Mouse (Mus musculus): ENCODE data around the gene Car4. TPM values are rescaled to one million over a fixed set of nuclear protein-coding genes. Genes with fewer than 3 reads are reported as not detected.

Car4 gene
- polyA plus RNA-seq, 1 experiment: not detected

DNA sequence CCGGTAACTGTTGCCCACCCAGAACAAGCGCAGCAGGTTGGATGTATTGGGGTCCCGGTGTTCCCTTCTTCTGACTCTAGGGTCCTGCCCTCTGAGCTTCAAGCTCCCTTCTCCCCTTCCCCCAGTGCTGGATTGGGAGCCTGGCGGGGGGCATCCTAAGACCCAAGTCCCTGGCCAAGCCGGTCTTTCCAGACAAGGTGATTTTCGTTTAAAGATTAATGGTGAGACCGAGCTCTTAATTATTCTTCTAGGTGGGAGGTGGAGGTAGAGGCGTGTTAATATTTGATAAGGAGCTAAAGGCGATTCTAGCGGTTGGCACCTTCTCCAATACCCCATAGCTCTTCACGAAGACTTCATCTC is 665 bp downstream of the Car4 start:
- Histone ChIP-seq H3K36me3 (ENCODE audit: control insufficient read depth, insufficient read depth) (no peaks in the 10 kb centered on the region), H3K79me3 (ENCODE audit: low read depth) (no peaks in the 10 kb centered on the region), H3K4me3 (ENCODE audit: insufficient read depth, poor library complexity, severe bottlenecking) (no peak overlapping the region), H3K79me2 (ENCODE audit: control insufficient read depth, insufficient read depth) (no peaks in the 10 kb centered on the region), H3ac (ENCODE audit: control insufficient read depth, insufficient read length, low read depth) (no peak overlapping the region), H3K27me3 (ENCODE audit: control insufficient read depth, insufficient read depth, insufficient read length) (peaks cover 75% of the 10 kb centered on the region)
- TF ChIP-seq MYOG (IDR thresholded peaks at IDR 0.05; ENCODE audit: control insufficient read depth, extremely low read depth, insufficient read length) (no peak), MAX (IDR thresholded peaks at IDR 0.05) (no peak), CTCF (IDR thresholded peaks at IDR 0.05; ENCODE audit: control insufficient read depth, insufficient read depth, insufficient read length) (no peak), MYOD1 (IDR thresholded peaks at IDR 0.05; ENCODE audit: control insufficient read depth, insufficient read length, low read depth) (no peak), FOSL1 (IDR thresholded peaks at IDR 0.05; ENCODE audit: insufficient read depth, low read length, poor library complexity, severe bottlenecking) (no peak), CEBPB (IDR thresholded peaks at IDR 0.05; ENCODE audit: low read depth) (no peak), USF1 (IDR thresholded peaks at IDR 0.05; ENCODE audit: low read depth) (no peak)

DNA sequence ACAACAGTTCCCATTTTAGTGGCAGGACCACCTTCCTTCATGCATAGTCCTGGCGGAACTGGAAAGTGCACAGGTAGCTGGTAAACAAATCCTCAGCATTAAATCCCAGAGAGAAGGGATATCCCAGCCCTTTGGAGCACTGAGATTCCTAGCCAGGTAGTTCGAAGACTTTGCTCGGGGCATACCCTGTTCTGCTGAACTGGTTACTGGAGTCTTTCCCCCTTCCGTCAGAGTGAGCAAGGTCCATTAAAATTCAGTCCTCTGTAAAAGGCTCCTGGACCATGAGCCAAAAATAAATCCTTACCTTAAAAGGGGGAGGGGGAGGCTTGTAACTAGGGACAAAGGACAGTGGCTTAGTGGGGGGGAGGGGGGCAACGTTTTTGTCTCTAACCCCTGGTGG is 1.6 kb downstream of the Car4 start:
- TF ChIP-seq FOSL1 (IDR thresholded peaks at IDR 0.05; ENCODE audit: insufficient read depth, low read length, poor library complexity, severe bottlenecking) (no peak), MYOG (IDR thresholded peaks at IDR 0.05; ENCODE audit: control insufficient read depth, extremely low read depth, insufficient read length) (no peak), USF1 (IDR thresholded peaks at IDR 0.05; ENCODE audit: low read depth) (no peak), CTCF (IDR thresholded peaks at IDR 0.05; ENCODE audit: control insufficient read depth, insufficient read depth, insufficient read length) (no peak), CEBPB (IDR thresholded peaks at IDR 0.05; ENCODE audit: low read depth) (no peak), MAX (IDR thresholded peaks at IDR 0.05) (no peak), MYOD1 (IDR thresholded peaks at IDR 0.05; ENCODE audit: control insufficient read depth, insufficient read length, low read depth) (no peak)
- no peak overlapping the region for H3ac ChIP-seq (ENCODE audit: control insufficient read depth, insufficient read length, low read depth)
- no peak overlapping the region for H3K4me3 ChIP-seq (ENCODE audit: insufficient read depth, poor library complexity, severe bottlenecking)
- peaks cover 70% of the 10 kb centered on the region for H3K27me3 ChIP-seq (ENCODE audit: control insufficient read depth, insufficient read depth, insufficient read length)
- no peaks in the 10 kb centered on the region for H3K36me3 ChIP-seq (ENCODE audit: control insufficient read depth, insufficient read depth)
- H3K79me3 ChIP-seq (ENCODE audit: low read depth): no peaks in the 10 kb centered on the region
- no peaks in the 10 kb centered on the region for H3K79me2 ChIP-seq (ENCODE audit: control insufficient read depth, insufficient read depth)

DNA sequence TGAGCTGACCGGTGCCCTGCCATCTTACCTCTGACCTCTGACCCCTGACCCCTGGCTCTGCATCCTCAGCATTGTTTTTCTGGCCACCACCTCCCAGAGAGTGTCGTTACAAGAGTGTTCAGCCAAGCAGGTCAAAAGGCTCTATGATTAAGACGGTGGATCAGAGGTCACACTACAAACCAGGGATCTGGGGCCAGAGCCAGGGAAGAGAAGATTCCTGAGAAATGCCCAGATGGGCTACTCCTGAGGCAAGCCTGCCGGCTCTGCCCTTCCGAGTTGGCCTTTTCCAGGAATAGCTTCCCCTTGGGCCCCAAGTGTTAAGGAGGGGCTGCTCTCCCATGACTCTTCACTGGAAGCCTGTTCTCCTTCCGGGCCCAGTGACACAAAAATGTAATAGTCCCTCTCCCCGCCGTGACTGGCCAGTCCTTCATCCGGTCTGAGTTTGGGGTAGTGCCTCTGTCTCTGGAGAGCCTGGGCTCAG is 2.2 kb downstream of the Car4 start:
- Histone ChIP-seq H3K27me3 (ENCODE audit: control insufficient read depth, insufficient read depth, insufficient read length) (peaks cover 67% of the 10 kb centered on the region), H3K4me3 (ENCODE audit: insufficient read depth, poor library complexity, severe bottlenecking) (no peak overlapping the region)

DNA sequence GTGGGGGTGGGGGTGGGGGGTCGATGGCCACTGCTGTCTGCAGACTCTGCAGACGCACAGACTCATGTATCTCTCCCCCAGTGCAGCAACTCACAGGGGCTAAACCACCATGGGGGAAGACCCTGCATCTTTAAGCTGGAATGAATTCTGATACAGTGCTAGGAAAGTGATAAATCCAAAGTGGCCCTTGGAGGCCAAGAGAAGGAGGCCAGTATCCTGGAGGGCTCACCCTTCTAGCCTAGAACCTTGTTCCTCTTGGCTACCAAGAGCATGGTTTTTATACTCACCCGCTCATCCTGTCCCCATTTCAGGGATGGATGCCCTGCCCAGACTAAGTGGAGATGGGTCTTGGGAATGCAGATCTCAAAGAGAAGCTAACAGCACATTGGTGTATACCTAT is 2.7 kb downstream of the Car4 start:
- H3K27me3 ChIP-seq (ENCODE audit: control insufficient read depth, insufficient read depth, insufficient read length): peaks cover 65% of the 10 kb centered on the region
- H3K4me3 ChIP-seq (ENCODE audit: insufficient read depth, poor library complexity, severe bottlenecking): no peak overlapping the region
- H3ac ChIP-seq (ENCODE audit: control insufficient read depth, insufficient read length, low read depth): no peak overlapping the region
- no peaks in the 10 kb centered on the region for H3K79me2 ChIP-seq (ENCODE audit: control insufficient read depth, insufficient read depth)
- TF ChIP-seq MYOG (IDR thresholded peaks at IDR 0.05; ENCODE audit: control insufficient read depth, extremely low read depth, insufficient read length): no peak
- no peak for TF ChIP-seq CTCF (IDR thresholded peaks at IDR 0.05; ENCODE audit: control insufficient read depth, insufficient read depth, insufficient read length)
- no peak for TF ChIP-seq FOSL1 (IDR thresholded peaks at IDR 0.05; ENCODE audit: insufficient read depth, low read length, poor library complexity, severe bottlenecking)
- no peak for TF ChIP-seq CEBPB (IDR thresholded peaks at IDR 0.05; ENCODE audit: low read depth)
- TF ChIP-seq MAX (IDR thresholded peaks at IDR 0.05): no peak
- no peak for TF ChIP-seq USF1 (IDR thresholded peaks at IDR 0.05; ENCODE audit: low read depth)
- no peak for TF ChIP-seq MYOD1 (IDR thresholded peaks at IDR 0.05; ENCODE audit: control insufficient read depth, insufficient read length, low read depth)
- no peaks in the 10 kb centered on the region for H3K36me3 ChIP-seq (ENCODE audit: control insufficient read depth, insufficient read depth)
- H3K79me3 ChIP-seq (ENCODE audit: low read depth): no peaks in the 10 kb centered on the region

More for the DNA sequence above, 2.2 kb downstream of the Car4 start:
- no peaks in the 10 kb centered on the region for H3K79me2 ChIP-seq (ENCODE audit: control insufficient read depth, insufficient read depth)
- no peaks in the 10 kb centered on the region for H3K79me3 ChIP-seq (ENCODE audit: low read depth)
- no peak for TF ChIP-seq MAX (IDR thresholded peaks at IDR 0.05)
- no peak for TF ChIP-seq MYOG (IDR thresholded peaks at IDR 0.05; ENCODE audit: control insufficient read depth, extremely low read depth, insufficient read length)
- TF ChIP-seq MYOD1 (IDR thresholded peaks at IDR 0.05; ENCODE audit: control insufficient read depth, insufficient read length, low read depth): no peak
- TF ChIP-seq CTCF (IDR thresholded peaks at IDR 0.05; ENCODE audit: control insufficient read depth, insufficient read depth, insufficient read length): no peak
- no peak for TF ChIP-seq FOSL1 (IDR thresholded peaks at IDR 0.05; ENCODE audit: insufficient read depth, low read length, poor library complexity, severe bottlenecking)
- no peak for TF ChIP-seq CEBPB (IDR thresholded peaks at IDR 0.05; ENCODE audit: low read depth)
- TF ChIP-seq USF1 (IDR thresholded peaks at IDR 0.05; ENCODE audit: low read depth): no peak
- no peaks in the 10 kb centered on the region for H3K36me3 ChIP-seq (ENCODE audit: control insufficient read depth, insufficient read depth)
- no peak overlapping the region for H3ac ChIP-seq (ENCODE audit: control insufficient read depth, insufficient read length, low read depth)

DNA sequence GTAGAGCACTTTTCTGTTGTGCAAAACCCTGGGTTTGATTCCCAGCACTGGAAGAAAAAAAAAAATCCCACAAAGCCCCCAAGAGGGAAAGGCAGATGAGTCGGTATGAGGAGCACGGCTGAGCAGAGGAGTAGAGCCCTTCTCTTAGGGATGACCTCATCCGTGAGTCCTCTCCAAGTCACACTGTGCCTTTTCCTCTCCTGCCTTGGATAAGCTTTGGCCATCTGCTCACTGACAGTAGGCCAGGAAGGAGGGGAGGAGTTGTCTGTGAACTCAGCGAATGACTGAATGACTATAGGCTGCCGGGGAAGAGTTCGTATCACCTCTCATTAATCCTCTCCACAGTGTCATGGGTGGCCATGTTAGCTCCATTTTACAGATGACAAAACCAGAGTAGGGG is 3.2 kb downstream of the Car4 start:
- Histone ChIP-seq H3K79me3 (ENCODE audit: low read depth) (no peaks in the 10 kb centered on the region), H3K36me3 (ENCODE audit: control insufficient read depth, insufficient read depth) (no peaks in the 10 kb centered on the region), H3ac (ENCODE audit: control insufficient read depth, insufficient read length, low read depth) (no peak overlapping the region), H3K79me2 (ENCODE audit: control insufficient read depth, insufficient read depth) (no peaks in the 10 kb centered on the region), H3K4me3 (ENCODE audit: insufficient read depth, poor library complexity, severe bottlenecking) (no peak overlapping the region), H3K27me3 (ENCODE audit: control insufficient read depth, insufficient read depth, insufficient read length) (peaks cover 67% of the 10 kb centered on the region)
- TF ChIP-seq MYOG (IDR thresholded peaks at IDR 0.05; ENCODE audit: control insufficient read depth, extremely low read depth, insufficient read length) (no peak), CTCF (IDR thresholded peaks at IDR 0.05; ENCODE audit: control insufficient read depth, insufficient read depth, insufficient read length) (no peak), FOSL1 (IDR thresholded peaks at IDR 0.05; ENCODE audit: insufficient read depth, low read length, poor library complexity, severe bottlenecking) (no peak), MYOD1 (IDR thresholded peaks at IDR 0.05; ENCODE audit: control insufficient read depth, insufficient read length, low read depth) (no peak), MAX (IDR thresholded peaks at IDR 0.05) (no peak), USF1 (IDR thresholded peaks at IDR 0.05; ENCODE audit: low read depth) (no peak)

DNA sequence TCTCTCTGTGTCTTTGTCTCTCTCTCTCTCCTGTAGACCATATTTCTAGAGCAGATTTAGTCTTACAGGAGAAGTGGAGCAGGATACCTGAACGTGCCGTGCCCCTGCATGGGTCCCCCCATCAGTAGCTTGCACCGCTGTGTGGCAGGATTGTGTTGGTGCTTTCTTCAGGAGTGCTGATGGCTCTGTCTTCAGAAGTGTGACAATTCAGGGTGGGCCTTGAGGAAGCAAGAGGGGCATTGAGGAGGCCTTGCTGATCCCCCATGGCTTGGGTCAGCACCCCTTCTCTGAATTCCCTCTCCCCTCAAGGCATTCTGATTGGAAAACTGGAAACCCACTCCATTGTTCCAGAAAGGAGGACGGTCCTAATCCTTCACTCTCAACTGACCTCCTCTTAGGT is 4.0 kb downstream of the Car4 start:
- Histone ChIP-seq H3K36me3 (ENCODE audit: control insufficient read depth, insufficient read depth) (no peaks in the 10 kb centered on the region), H3K27me3 (ENCODE audit: control insufficient read depth, insufficient read depth, insufficient read length) (peaks cover 65% of the 10 kb centered on the region)
- TF ChIP-seq CTCF (IDR thresholded peaks at IDR 0.05; ENCODE audit: control insufficient read depth, insufficient read depth, insufficient read length) (no peak), MYOD1 (IDR thresholded peaks at IDR 0.05; ENCODE audit: control insufficient read depth, insufficient read length, low read depth) (no peak), CEBPB (IDR thresholded peaks at IDR 0.05; ENCODE audit: low read depth) (no peak), MYOG (IDR thresholded peaks at IDR 0.05; ENCODE audit: control insufficient read depth, extremely low read depth, insufficient read length) (no peak), MAX (IDR thresholded peaks at IDR 0.05) (no peak), FOSL1 (IDR thresholded peaks at IDR 0.05; ENCODE audit: insufficient read depth, low read length, poor library complexity, severe bottlenecking) (no peak), USF1 (IDR thresholded peaks at IDR 0.05; ENCODE audit: low read depth) (no peak)

More for the DNA sequence above, 4.0 kb downstream of the Car4 start:
- Histone ChIP-seq H3ac (ENCODE audit: control insufficient read depth, insufficient read length, low read depth) (no peak overlapping the region), H3K79me3 (ENCODE audit: low read depth) (no peaks in the 10 kb centered on the region), H3K4me3 (ENCODE audit: insufficient read depth, poor library complexity, severe bottlenecking) (no peak overlapping the region), H3K79me2 (ENCODE audit: control insufficient read depth, insufficient read depth) (no peaks in the 10 kb centered on the region)
